23 mouse cellular contexts compared by ENCODE assay signal in genomic region chr15:23016680-23017079, GRCm38 (mm10).
DNase-seq lines count a peak whose midpoint lies in the region; ATAC-seq and TF ChIP-seq lines count a peak whose summit lies in the region.
"Had no signal": no experiment of that assay in that cellular context is flagged by ENCODE, and none has a peak within 500 bp of the region (broad histone marks: within the 10 kb centered on the region; RNA-seq: fewer than 3 reads in every experiment).

No protein-coding gene starts in this region.

- H3K27ac ChIP-seq in forebrain, embryonic 13.5 days = no peak overlapping the region
- H3K27ac ChIP-seq in forebrain, embryonic 10.5 days = no peak overlapping the region
- H3K27ac ChIP-seq in hindbrain, embryonic 11.5 days (ENCODE audit: low read depth, low read length) = no peak overlapping the region
- H3K27ac ChIP-seq in hindbrain, postnatal 0 days = no peak overlapping the region
- no peak overlapping the region for H3K27ac ChIP-seq in midbrain, embryonic 12.5 days (replicated peaks)
- H3K27ac ChIP-seq in midbrain, embryonic 15.5 days = no peak overlapping the region
- H3K27ac ChIP-seq: heart, adult 2 months; heart, embryonic 10.5 days; heart, embryonic 13.5 days had no signal

- TF ChIP-seq POLR2A in brain, embryonic 14.5 days (IDR thresholded peaks at IDR 0.05; ENCODE audit: borderline replicate concordance, extremely low read depth, insufficient read depth, insufficient read length, poor library complexity, severe bottlenecking) = no peak

- DNase-seq in forebrain, embryonic 10.5 days (ENCODE audit: extremely low spot score, low spot score) = no peak
- DNase-seq in hindbrain, embryonic 11.5 days (ENCODE audit: low spot score) = no peak
- DNase-seq in hindbrain, postnatal 0 days (ENCODE audit: low spot score) = no peak
- DNase-seq in brain, embryonic 14.5 days (ENCODE audit: low read depth) = peak; percentile 43
- DNase-seq: adrenal gland, adult 8-10 months; adrenal gland, postnatal 25 days; cerebellum, adult 18-20 months; cerebellum, adult 9-10 months; cerebellum, postnatal 14 days; gastrocnemius, postnatal 10 days; gastrocnemius, postnatal 36 days; heart, adult 2 months; heart, postnatal 14 days; heart, postnatal 4 days had no signal

- H3K9ac ChIP-seq in forebrain, embryonic 13.5 days = no peak overlapping the region
- no peak overlapping the region for H3K9ac ChIP-seq in hindbrain, embryonic 11.5 days (ENCODE audit: low read depth, low read length)
- H3K9ac ChIP-seq in hindbrain, postnatal 0 days (replicated peaks; ENCODE audit: low read length) = no peak overlapping the region
- H3K9ac ChIP-seq in midbrain, embryonic 12.5 days (replicated peaks) = no peak overlapping the region
- H3K9ac ChIP-seq in midbrain, embryonic 15.5 days = no peak overlapping the region
- H3K9ac ChIP-seq: heart, embryonic 13.5 days had no signal

- no peaks in the 10 kb centered on the region for H3K27me3 ChIP-seq in forebrain, embryonic 13.5 days
- H3K27me3 ChIP-seq in forebrain, embryonic 10.5 days (ENCODE audit: poor library complexity, severe bottlenecking) = no peaks in the 10 kb centered on the region
- H3K27me3 ChIP-seq in hindbrain, embryonic 11.5 days (ENCODE audit: control insufficient read depth, insufficient read depth, low read length) = no peaks in the 10 kb centered on the region
- no peaks in the 10 kb centered on the region for H3K27me3 ChIP-seq in hindbrain, postnatal 0 days (ENCODE audit: insufficient read depth, low read length)
- no peaks in the 10 kb centered on the region for H3K27me3 ChIP-seq in midbrain, embryonic 12.5 days
- no peaks in the 10 kb centered on the region for H3K27me3 ChIP-seq in midbrain, embryonic 15.5 days (replicated peaks)
- H3K27me3 ChIP-seq: heart, embryonic 13.5 days had no signal

- H3K9me3 ChIP-seq in forebrain, embryonic 13.5 days (replicated peaks) = no peaks in the 10 kb centered on the region
- no peaks in the 10 kb centered on the region for H3K9me3 ChIP-seq in forebrain, embryonic 10.5 days
- no peaks in the 10 kb centered on the region for H3K9me3 ChIP-seq in hindbrain, embryonic 11.5 days (ENCODE audit: control insufficient read depth, low read length)
- H3K9me3 ChIP-seq in hindbrain, postnatal 0 days (ENCODE audit: low read length) = no peaks in the 10 kb centered on the region
- H3K9me3 ChIP-seq in midbrain, embryonic 12.5 days = no peaks in the 10 kb centered on the region
- no peaks in the 10 kb centered on the region for H3K9me3 ChIP-seq in midbrain, embryonic 15.5 days
- H3K9me3 ChIP-seq: heart, embryonic 10.5 days; heart, embryonic 13.5 days had no signal

- ATAC-seq in forebrain, embryonic 13.5 days = 0 out of 2 replicates have a peak, but pooled peaks have one; percentile 24
- peak; percentile 19; the same call in 1 of the 2 replicates for ATAC-seq in hindbrain, embryonic 11.5 days (ENCODE audit: low FRiP score)
- no peak for ATAC-seq in hindbrain, postnatal 0 days
- ATAC-seq in midbrain, embryonic 12.5 days (ENCODE audit: low FRiP score, low read depth) = 0 out of 2 replicates have a peak, but pooled peaks have one; percentile 23
- no peak for ATAC-seq in midbrain, embryonic 15.5 days (replicated peaks)
- ATAC-seq: activated CD4-positive, CD25-positive, alpha-beta regulatory T cell, adult 4 months; hindbrain, embryonic 16.5 days; inflammation-experienced regulatory T-cells, adult 6 months; intestine, embryonic 16.5 days had no signal

- no peak overlapping the region for H3K4me2 ChIP-seq in forebrain, embryonic 13.5 days
- H3K4me2 ChIP-seq in hindbrain, embryonic 11.5 days (replicated peaks; ENCODE audit: low read depth, low read length) = no peak overlapping the region
- H3K4me2 ChIP-seq in hindbrain, postnatal 0 days (ENCODE audit: low read depth, low read length) = no peak overlapping the region
- H3K4me2 ChIP-seq in midbrain, embryonic 12.5 days (replicated peaks) = no peak overlapping the region
- no peak overlapping the region for H3K4me2 ChIP-seq in midbrain, embryonic 15.5 days
- H3K4me2 ChIP-seq: heart, embryonic 13.5 days had no signal

- H3K4me3 ChIP-seq in forebrain, embryonic 13.5 days = no peak overlapping the region
- H3K4me3 ChIP-seq in forebrain, embryonic 10.5 days = no peak overlapping the region
- H3K4me3 ChIP-seq in hindbrain, embryonic 11.5 days (ENCODE audit: low read depth, low read length) = no peak overlapping the region
- no peak overlapping the region for H3K4me3 ChIP-seq in hindbrain, postnatal 0 days (ENCODE audit: low read length)
- no peak overlapping the region for H3K4me3 ChIP-seq in midbrain, embryonic 12.5 days
- H3K4me3 ChIP-seq in midbrain, embryonic 15.5 days = no peak overlapping the region
- H3K4me3 ChIP-seq: heart, adult 2 months; heart, embryonic 10.5 days; heart, embryonic 13.5 days had no signal

- no peak for TF ChIP-seq CTCF in hindbrain, postnatal 0 days (IDR thresholded peaks at IDR 0.05; ENCODE audit: low read depth)
- TF ChIP-seq CTCF in brain, embryonic 14.5 days (IDR thresholded peaks at IDR 0.05; ENCODE audit: borderline replicate concordance, extremely low read depth, insufficient read depth, insufficient read length) = no peak

- H3K36me3 ChIP-seq in forebrain, embryonic 13.5 days (ENCODE audit: poor library complexity, severe bottlenecking) = no peaks in the 10 kb centered on the region
- no peaks in the 10 kb centered on the region for H3K36me3 ChIP-seq in forebrain, embryonic 10.5 days (replicated peaks)
- no peaks in the 10 kb centered on the region for H3K36me3 ChIP-seq in hindbrain, embryonic 11.5 days (ENCODE audit: control insufficient read depth, insufficient read depth, low read length)
- H3K36me3 ChIP-seq in hindbrain, postnatal 0 days (ENCODE audit: insufficient read depth, low read length) = no peaks in the 10 kb centered on the region
- H3K36me3 ChIP-seq in midbrain, embryonic 12.5 days = no peaks in the 10 kb centered on the region
- H3K36me3 ChIP-seq in midbrain, embryonic 15.5 days (replicated peaks) = no peaks in the 10 kb centered on the region
- H3K36me3 ChIP-seq: heart, embryonic 10.5 days; heart, embryonic 13.5 days had no signal

- WGBS in forebrain, embryonic 13.5 days = 52% methylated on average over 5 of the region's 5 CpGs
- 92% methylated on average over 5 of the region's 5 CpGs for WGBS in forebrain, embryonic 10.5 days
- 75% methylated on average over 5 of the region's 5 CpGs for WGBS in hindbrain, embryonic 11.5 days
- 43% methylated on average over 5 of the region's 5 CpGs for WGBS in hindbrain, postnatal 0 days
- 84% methylated on average over 5 of the region's 5 CpGs for WGBS in midbrain, embryonic 12.5 days
- 70% methylated on average over 5 of the region's 5 CpGs for WGBS in midbrain, embryonic 15.5 days

- no peaks in the 10 kb centered on the region for H3K4me1 ChIP-seq in forebrain, embryonic 13.5 days
- H3K4me1 ChIP-seq in forebrain, embryonic 10.5 days = peaks cover 4% of the 10 kb centered on the region; the same call in 1 of the 2 replicates
- H3K4me1 ChIP-seq in hindbrain, embryonic 11.5 days (replicated peaks; ENCODE audit: control insufficient read depth, insufficient read depth, low read length) = no peaks in the 10 kb centered on the region
- no peaks in the 10 kb centered on the region for H3K4me1 ChIP-seq in hindbrain, postnatal 0 days (ENCODE audit: insufficient read depth, low read length)
- no peaks in the 10 kb centered on the region for H3K4me1 ChIP-seq in midbrain, embryonic 12.5 days
- H3K4me1 ChIP-seq in midbrain, embryonic 15.5 days = no peaks in the 10 kb centered on the region
- H3K4me1 ChIP-seq: heart, embryonic 10.5 days; heart, embryonic 13.5 days had no signal

Comparison
In these comparisons a context has a peak if more than half of its experiments do, and no peak if none do; other contexts are left out.
1. ATAC-seq: peak in forebrain, embryonic 13.5 days (single experiment), hindbrain, embryonic 11.5 days (single experiment) and midbrain, embryonic 12.5 days (single experiment); none in hindbrain, postnatal 0 days (single experiment) and midbrain, embryonic 15.5 days (single experiment).